Mouse (Mus musculus) limb, embryonic 11.5 days (tissue): ENCODE results near the gene Odc1. TPM values are rescaled to one million over a fixed set of nuclear protein-coding genes. Genes with fewer than 3 reads are reported as not detected.

Experiments used
- ATAC-seq: fragments of 200-750 bp; cut with Nextera tagmentation; 2 replicates; pipeline ENCODE4 v1.8.0; 2017; ENCODE audit warnings: low read depth; ENCODE audit not compliant: insufficient number of reproducible peaks, low FRiP score, low TSS enrichment
- DNase-seq: peaks from one replicate; pipeline ENCODE4 v3.0.0-alpha.2; 2015; ENCODE audit warnings: low spot score
- H3K27ac ChIP-seq: fragments of 300-500 bp; sonication (generic); replicated peaks from 2 replicates; pipeline ENCODE4 v1.5.1; 2014; ENCODE audit warnings: low read depth, mild to moderate bottlenecking, low read length
- H3K27me3 ChIP-seq: fragments of 300-500 bp; sonication (generic); 2 replicates; pipeline ENCODE4 v1.6.1; 2014; ENCODE audit warnings: mild to moderate bottlenecking, low read length, mixed read lengths; ENCODE audit not compliant: control insufficient read depth, insufficient read depth
- H3K36me3 ChIP-seq: fragments of 300-500 bp; sonication (generic); 2 replicates; pipeline ENCODE4 v1.6.1; 2014; ENCODE audit warnings: mild to moderate bottlenecking, low read length, moderate library complexity, mixed read lengths; ENCODE audit not compliant: control insufficient read depth, insufficient read depth
- H3K4me1 ChIP-seq: fragments of 300-500 bp; sonication (generic); 2 replicates; pipeline ENCODE4 v1.6.1; 2014; ENCODE audit warnings: low read length, mixed read lengths; ENCODE audit not compliant: control insufficient read depth, insufficient read depth
- H3K4me2 ChIP-seq: fragments of 300-500 bp; sonication (generic); 2 replicates; pipeline ENCODE4 v1.6.1; 2014; ENCODE audit warnings: low read depth, mild to moderate bottlenecking, moderate library complexity; ENCODE audit not compliant: severe bottlenecking
- H3K4me3 ChIP-seq: fragments of 300-500 bp; sonication (generic); 2 replicates; pipeline ENCODE4 v1.5.1; 2014; ENCODE audit warnings: low read depth, low read length
- H3K9ac ChIP-seq: fragments of 300-500 bp; sonication (generic); 2 replicates; pipeline ENCODE4 v1.6.1; 2014; ENCODE audit warnings: mild to moderate bottlenecking, low read length
- H3K9me3 ChIP-seq: fragments of 300-500 bp; sonication (generic); 2 replicates; pipeline ENCODE4 v1.6.1; 2016; ENCODE audit warnings: low read length; ENCODE audit not compliant: control insufficient read depth
- WGBS: fragments of 180-500 bp; shearing (Covaris S2); extraction: QIAGEN DNeasy Blood & Tissue Kit; methylation state at CpG from one replicate; pipeline ENCODE4 v1.1.7; 2014; 5-methylcytosine and 5-hydroxymethylcytosine counted together
- polyA plus RNA-seq: library from polyadenylated mRNA; unstranded; fragments of >200 nt; fragmentation: Nextera tagmentation; extraction: Ambion mirVana; gene quantifications from 2 replicates; pipeline ENCODE4 v1.2.1, GENCODE M21; 2014

Odc1 gene
- polyA plus RNA-seq, 1 experiment from 2014 or later: 304 TPM

GRCm38 (mm10) chr12:17565393-17566045 lies 20.9 kb downstream of the Odc1 start:
- Histone ChIP-seq H3K27me3 (no peaks in the 10 kb centered on the region), H3K36me3 (no peaks in the 10 kb centered on the region), H3K4me2 (no peak overlapping the region), H3K4me1 (no peaks in the 10 kb centered on the region), H3K27ac (no peak overlapping the region), H3K9me3 (no peaks in the 10 kb centered on the region), H3K9ac (no peak overlapping the region), H3K4me3 (no peak overlapping the region)
- DNase-seq: no peak
- 83% methylated on average over 3 of the region's 3 CpGs for WGBS
- ATAC-seq: no peak

GRCm38 (mm10) chr12:17566046-17566408 lies 21.4 kb downstream of the Odc1 start:
- H3K9ac ChIP-seq: no peak overlapping the region
- no peak overlapping the region for H3K4me3 ChIP-seq
- H3K27ac ChIP-seq: no peak overlapping the region
- no peak for DNase-seq
- H3K4me1 ChIP-seq: no peaks in the 10 kb centered on the region
- 77% methylated on average over 1 of the region's 1 CpGs for WGBS
- no peak overlapping the region for H3K4me2 ChIP-seq
- no peak for ATAC-seq
- no peaks in the 10 kb centered on the region for H3K27me3 ChIP-seq
- no peaks in the 10 kb centered on the region for H3K36me3 ChIP-seq
- no peaks in the 10 kb centered on the region for H3K9me3 ChIP-seq

GRCm38 (mm10) chr12:17568564-17568963 lies 24.0 kb downstream of the Odc1 start:
- Histone ChIP-seq H3K27ac (no peak overlapping the region), H3K36me3 (no peaks in the 10 kb centered on the region), H3K4me1 (no peaks in the 10 kb centered on the region), H3K27me3 (no peaks in the 10 kb centered on the region), H3K4me2 (no peak overlapping the region), H3K4me3 (no peak overlapping the region), H3K9ac (no peak overlapping the region), H3K9me3 (no peaks in the 10 kb centered on the region)
- 89% methylated on average over 10 of the region's 10 CpGs for WGBS
- no peak for ATAC-seq
- no peak for DNase-seq

- Histone ChIP-seq H3K27me3 (no peaks in the 10 kb centered on the region), H3K4me2 (no peak overlapping the region), H3K4me1 (no peaks in the 10 kb centered on the region), H3K36me3 (no peaks in the 10 kb centered on the region), H3K9me3 (no peaks in the 10 kb centered on the region), H3K9ac (no peak overlapping the region), H3K27ac (no peak overlapping the region), H3K4me3 (no peak overlapping the region)
- ATAC-seq (no peak), DNase-seq (no peak)
- WGBS: 90% methylated on average over 4 of the region's 4 CpGs
Measured at GRCm38 (mm10) chr12:17574591-17574990, 30.0 kb downstream of the Odc1 start.

- 57% methylated on average over 5 of the region's 5 CpGs for WGBS
- ATAC-seq (no peak), DNase-seq (no peak)
- Histone ChIP-seq H3K9ac (no peak overlapping the region), H3K4me1 (no peaks in the 10 kb centered on the region), H3K4me2 (no peak overlapping the region), H3K4me3 (no peak overlapping the region), H3K36me3 (no peaks in the 10 kb centered on the region), H3K27me3 (no peaks in the 10 kb centered on the region), H3K9me3 (no peaks in the 10 kb centered on the region), H3K27ac (no peak overlapping the region)
Measured at GRCm38 (mm10) chr12:17575156-17575910, 30.7 kb downstream of the Odc1 start.

GRCm38 (mm10) chr12:17576041-17576440 lies 31.4 kb downstream of the Odc1 start:
- Histone ChIP-seq H3K9ac (no peak overlapping the region), H3K4me1 (no peaks in the 10 kb centered on the region)
- no peak for DNase-seq

GRCm38 (mm10) chr12:17578601-17579000 lies 34.0 kb downstream of the Odc1 start:
- DNase-seq: no peak
- H3K4me2 ChIP-seq: no peak overlapping the region
- H3K4me3 ChIP-seq: no peak overlapping the region
- 48% methylated on average over 4 of the region's 4 CpGs for WGBS
- H3K27me3 ChIP-seq: no peaks in the 10 kb centered on the region
- no peak for ATAC-seq
- no peaks in the 10 kb centered on the region for H3K36me3 ChIP-seq
- no peak overlapping the region for H3K9ac ChIP-seq
- no peaks in the 10 kb centered on the region; the same call in 1 of the 2 replicates for H3K4me1 ChIP-seq
- no peak overlapping the region for H3K27ac ChIP-seq
- H3K9me3 ChIP-seq: no peaks in the 10 kb centered on the region

More at GRCm38 (mm10) chr12:17576041-17576440, 31.4 kb downstream of the Odc1 start:
- H3K27ac ChIP-seq: no peak overlapping the region
- no peaks in the 10 kb centered on the region for H3K27me3 ChIP-seq
- no peaks in the 10 kb centered on the region for H3K36me3 ChIP-seq
- no peak overlapping the region for H3K4me2 ChIP-seq
- ATAC-seq: no peak
- H3K4me3 ChIP-seq: no peak overlapping the region
- no peaks in the 10 kb centered on the region for H3K9me3 ChIP-seq
- 17% methylated on average over 6 of the region's 6 CpGs for WGBS

GRCm38 (mm10) chr12:17581001-17581400 lies 36.4 kb downstream of the Odc1 start:
- Histone ChIP-seq H3K4me3 (no peak overlapping the region), H3K27me3 (no peaks in the 10 kb centered on the region), H3K27ac (no peak overlapping the region), H3K9ac (no peak overlapping the region), H3K4me2 (no peak overlapping the region), H3K9me3 (no peaks in the 10 kb centered on the region), H3K4me1 (peaks cover 4% of the 10 kb centered on the region; the same call in 1 of the 2 replicates), H3K36me3 (no peaks in the 10 kb centered on the region)
- DNase-seq (no peak), ATAC-seq (no peak)
- WGBS: 59% methylated on average over 6 of the region's 6 CpGs
